Mouse (Mus musculus) midbrain, embryonic 15.5 days (tissue): ENCODE data around the gene Trp53i11. TPM values are rescaled to one million over a fixed set of nuclear protein-coding genes. Genes with fewer than 3 reads are reported as not detected.

Experiments
- ATAC-seq: fragments of 200-750 bp; cut with Nextera tagmentation; replicated peaks from 2 replicates; pipeline ENCODE4 v1.8.0; 2017; ENCODE audit warnings: moderate TSS enrichment
- H3K27ac ChIP-seq: fragments of 300-500 bp; sonication (generic); 2 replicates; pipeline ENCODE4 v1.5.1; 2015; ENCODE audit warnings: mild to moderate bottlenecking, inconsistent platforms
- H3K27me3 ChIP-seq: fragments of 300-500 bp; sonication (generic); replicated peaks from 2 replicates; pipeline ENCODE4 v1.6.1; 2015; ENCODE audit warnings: inconsistent platforms
- H3K36me3 ChIP-seq: fragments of 300-500 bp; sonication (generic); replicated peaks from 2 replicates; pipeline ENCODE4 v1.6.1; 2015; ENCODE audit warnings: inconsistent platforms
- H3K4me1 ChIP-seq: fragments of 300-500 bp; sonication (generic); 2 replicates; pipeline ENCODE4 v1.6.1; 2015; ENCODE audit warnings: inconsistent platforms
- H3K4me2 ChIP-seq: fragments of 300-500 bp; sonication (generic); 2 replicates; pipeline ENCODE4 v1.6.1; 2015; ENCODE audit warnings: inconsistent platforms, mild to moderate bottlenecking, moderate library complexity
- H3K4me3 ChIP-seq: fragments of 300-500 bp; sonication (generic); 2 replicates; pipeline ENCODE4 v1.5.1; 2015; ENCODE audit warnings: mild to moderate bottlenecking, inconsistent platforms
- H3K9ac ChIP-seq: fragments of 300-500 bp; sonication (generic); 2 replicates; pipeline ENCODE4 v1.6.1; 2015; ENCODE audit warnings: mild to moderate bottlenecking, inconsistent platforms
- H3K9me3 ChIP-seq: fragments of 300-500 bp; sonication (generic); 2 replicates; pipeline ENCODE4 v1.6.1; 2016; ENCODE audit warnings: inconsistent platforms
- WGBS: fragments of 180-500 bp; shearing (Covaris S2); methylation state at CpG from one replicate; pipeline ENCODE4 v1.1.7; 2015; ENCODE audit warnings: mixed read lengths; 5-methylcytosine and 5-hydroxymethylcytosine counted together
- polyA plus RNA-seq: library from polyadenylated mRNA; unstranded; fragments of >200 nt; fragmentation: Nextera tagmentation; extraction: Ambion mirVana; gene quantifications from 2 replicates; pipeline ENCODE4 v1.2.1, GENCODE M21; 2015

Gene Trp53i11
- polyA plus RNA-seq, 1 experiment from 2014 or later: 128 TPM

GRCm38 (mm10) chr2:93190771-93191487 lies 3.6 kb downstream of the Trp53i11 start:
- Histone ChIP-seq H3K9me3 (no peaks in the 10 kb centered on the region), H3K9ac (peak overlapping the region; percentile 10; the same call in 1 of the 2 replicates), H3K36me3 (no peaks in the 10 kb centered on the region), H3K4me1 (peaks cover 80% of the 10 kb centered on the region), H3K27me3 (no peaks in the 10 kb centered on the region), H3K4me2 (peak overlapping the region; percentile 80), H3K4me3 (peak overlapping the region; percentile 12; the same call in 1 of the 2 replicates), H3K27ac (peak overlapping the region; percentile 43)
- WGBS: 9% methylated on average over 9 of the region's 9 CpGs
- no peak for ATAC-seq

GRCm38 (mm10) chr2:93191488-93192181 lies 4.3 kb downstream of the Trp53i11 start:
- peaks cover 84% of the 10 kb centered on the region for H3K4me1 ChIP-seq
- no peaks in the 10 kb centered on the region for H3K27me3 ChIP-seq
- WGBS: 47% methylated on average over 14 of the region's 14 CpGs
- no peaks in the 10 kb centered on the region for H3K9me3 ChIP-seq
- peak overlapping the region; percentile 9; the same call in 1 of the 2 replicates for H3K4me3 ChIP-seq
- no peaks in the 10 kb centered on the region for H3K36me3 ChIP-seq
- H3K9ac ChIP-seq: peak overlapping the region; percentile 10; the same call in 1 of the 2 replicates
- peak overlapping the region; percentile 80 for H3K4me2 ChIP-seq
- peak overlapping the region; percentile 46 for H3K27ac ChIP-seq
- no peak for ATAC-seq

GRCm38 (mm10) chr2:93192182-93192560 lies 4.8 kb downstream of the Trp53i11 start:
- no peak overlapping the region for H3K9ac ChIP-seq
- H3K4me2 ChIP-seq: peak overlapping the region; percentile 80
- no peak overlapping the region for H3K4me3 ChIP-seq
- peaks cover 79% of the 10 kb centered on the region for H3K4me1 ChIP-seq
- peak overlapping the region; percentile 46 for H3K27ac ChIP-seq
- H3K36me3 ChIP-seq: no peaks in the 10 kb centered on the region
- WGBS: 29% methylated on average over 9 of the region's 9 CpGs
- ATAC-seq: no peak
- no peaks in the 10 kb centered on the region for H3K27me3 ChIP-seq
- H3K9me3 ChIP-seq: no peaks in the 10 kb centered on the region

GRCm38 (mm10) chr2:93192671-93193080 lies 5.3 kb downstream of the Trp53i11 start:
- Histone ChIP-seq H3K4me2 (peak overlapping the region; percentile 80), H3K36me3 (no peaks in the 10 kb centered on the region), H3K27me3 (no peaks in the 10 kb centered on the region), H3K9ac (no peak overlapping the region; the same call in 1 of the 2 replicates), H3K9me3 (no peaks in the 10 kb centered on the region), H3K4me1 (peaks cover 78% of the 10 kb centered on the region), H3K4me3 (no peak overlapping the region), H3K27ac (peak overlapping the region; percentile 46)
- no peak for ATAC-seq
- 4% methylated on average over 6 of the region's 6 CpGs for WGBS

GRCm38 (mm10) chr2:93193806-93194205 lies 6.5 kb downstream of the Trp53i11 start:
- Histone ChIP-seq H3K4me3 (no peak overlapping the region), H3K9ac (no peak overlapping the region), H3K4me2 (no peak overlapping the region), H3K27ac (no peak overlapping the region), H3K36me3 (no peaks in the 10 kb centered on the region), H3K4me1 (peaks cover 78% of the 10 kb centered on the region), H3K27me3 (no peaks in the 10 kb centered on the region), H3K9me3 (no peaks in the 10 kb centered on the region)
- 47% methylated on average over 4 of the region's 4 CpGs for WGBS
- ATAC-seq: no peak

GRCm38 (mm10) chr2:93198846-93199245 lies 11.5 kb downstream of the Trp53i11 start:
- Histone ChIP-seq H3K27ac (no peak overlapping the region), H3K9me3 (no peaks in the 10 kb centered on the region), H3K4me3 (no peak overlapping the region), H3K4me2 (no peak overlapping the region), H3K27me3 (no peaks in the 10 kb centered on the region), H3K4me1 (peaks cover 33% of the 10 kb centered on the region), H3K36me3 (0 out of 2 replicates have a peak, but pooled peaks cover 6% of the 10 kb centered on the region), H3K9ac (no peak overlapping the region)
- 16% methylated on average over 3 of the region's 3 CpGs for WGBS
- peak; percentile 65 for ATAC-seq

GRCm38 (mm10) chr2:93199531-93199974 lies 12.2 kb downstream of the Trp53i11 start:
- Histone ChIP-seq H3K27me3 (no peaks in the 10 kb centered on the region), H3K36me3 (0 out of 2 replicates have a peak, but pooled peaks cover 6% of the 10 kb centered on the region), H3K9ac (no peak overlapping the region), H3K4me1 (peaks cover 26% of the 10 kb centered on the region), H3K4me2 (no peak overlapping the region), H3K27ac (no peak overlapping the region), H3K4me3 (no peak overlapping the region), H3K9me3 (no peaks in the 10 kb centered on the region)
- peak; percentile 12; the same call in 1 of the 2 replicates for ATAC-seq
- WGBS: 44% methylated on average over 13 of the region's 13 CpGs

GRCm38 (mm10) chr2:93200681-93201340 lies 13.5 kb downstream of the Trp53i11 start:
- 73% methylated on average over 10 of the region's 10 CpGs for WGBS
- Histone ChIP-seq H3K4me1 (peaks cover 15% of the 10 kb centered on the region), H3K9me3 (no peaks in the 10 kb centered on the region), H3K4me3 (no peak overlapping the region), H3K27ac (no peak overlapping the region), H3K9ac (no peak overlapping the region), H3K4me2 (no peak overlapping the region), H3K27me3 (no peaks in the 10 kb centered on the region), H3K36me3 (0 out of 2 replicates have a peak, but pooled peaks cover 6% of the 10 kb centered on the region)
- no peak for ATAC-seq

- no peak for ATAC-seq
- H3K4me2 ChIP-seq: no peak overlapping the region
- H3K9ac ChIP-seq: no peak overlapping the region
- 92% methylated on average over 3 of the region's 3 CpGs for WGBS
- H3K36me3 ChIP-seq: 0 out of 2 replicates have a peak, but pooled peaks cover 6% of the 10 kb centered on the region
- no peak overlapping the region for H3K4me3 ChIP-seq
- H3K27ac ChIP-seq: no peak overlapping the region
- peaks cover 8% of the 10 kb centered on the region for H3K4me1 ChIP-seq
- H3K9me3 ChIP-seq: no peaks in the 10 kb centered on the region
- H3K27me3 ChIP-seq: no peaks in the 10 kb centered on the region
These were observed 14.6 kb downstream of the Trp53i11 start for GRCm38 (mm10) chr2:93201997-93202396.

GRCm38 (mm10) chr2:93202782-93203181 lies 15.4 kb downstream of the Trp53i11 start:
- H3K9ac ChIP-seq: no peak overlapping the region
- no peak for ATAC-seq
- H3K27ac ChIP-seq: no peak overlapping the region
- H3K4me3 ChIP-seq: no peak overlapping the region
- 68% methylated on average over 1 of the region's 1 CpGs for WGBS
- no peaks in the 10 kb centered on the region for H3K9me3 ChIP-seq
- no peak overlapping the region for H3K4me2 ChIP-seq
- H3K36me3 ChIP-seq: 0 out of 2 replicates have a peak, but pooled peaks cover 6% of the 10 kb centered on the region
- H3K27me3 ChIP-seq: no peaks in the 10 kb centered on the region
- H3K4me1 ChIP-seq: peaks cover 8% of the 10 kb centered on the region

- H3K4me1 ChIP-seq: peaks cover 6% of the 10 kb centered on the region
- H3K27ac ChIP-seq: 0 out of 2 replicates have a peak overlapping the region, but pooled peaks have one; percentile 1
- no peaks in the 10 kb centered on the region for H3K9me3 ChIP-seq
- 0 out of 2 replicates have a peak, but pooled peaks cover 6% of the 10 kb centered on the region for H3K36me3 ChIP-seq
- no peak overlapping the region for H3K4me3 ChIP-seq
- peak; percentile 31; the same call in 1 of the 2 replicates for ATAC-seq
- H3K9ac ChIP-seq: no peak overlapping the region
- WGBS: 21% methylated on average over 10 of the region's 10 CpGs
- H3K27me3 ChIP-seq: no peaks in the 10 kb centered on the region
- no peak overlapping the region for H3K4me2 ChIP-seq
These were observed 16.3 kb downstream of the Trp53i11 start for GRCm38 (mm10) chr2:93203682-93204081.

GRCm38 (mm10) chr2:93204571-93204970 lies 17.2 kb downstream of the Trp53i11 start:
- peaks cover 6% of the 10 kb centered on the region for H3K4me1 ChIP-seq
- no peaks in the 10 kb centered on the region for H3K9me3 ChIP-seq
- no peak overlapping the region for H3K4me2 ChIP-seq
- 87% methylated on average over 6 of the region's 6 CpGs for WGBS
- no peaks in the 10 kb centered on the region for H3K27me3 ChIP-seq
- no peak overlapping the region for H3K27ac ChIP-seq
- H3K36me3 ChIP-seq: 0 out of 2 replicates have a peak, but pooled peaks cover 5% of the 10 kb centered on the region
- no peak for ATAC-seq
- H3K4me3 ChIP-seq: no peak overlapping the region
- H3K9ac ChIP-seq: no peak overlapping the region
